Mouse (Mus musculus) T-helper 17 cell (primary cell): Measurements from ENCODE around the gene Zwilch.
"Not testable (repeated sequence)": the region's sequence is repeated elsewhere in the genome, so short reads cannot be mapped to it uniquely, and the experiment has no call there.

ENCODE experiments used
- in situ Hi-C, 2 experiments: fragments of 300-600 bp; cut with MboI, MseI; formaldehyde crosslinking; loops; 1 replicate in 1 of 2; 2 replicates in 1 of 2; pipeline ENCODE4 v1.15.1; 2025; ENCODE audit warnings: high pct_unique_total_duplicates in 2 of 2

Zwilch gene

GRCm38 (mm10) chr9:64172816-64173665 is at the start of gene Zwilch, which contains the start of gene Rpl4:
Zwilch (minus strand) TSS chr9:64173104.
Rpl4 (plus strand) TSS chr9:64173375.
- in situ Hi-C loops, result loop anchor here in 1 of 2 experiments (5.0 kb wide), 1 partner anchor 109 kb away; the partner anchor contains the start of gene Tipin

GRCm38 (mm10) chr9:64222098-64222497 is 49.2 kb upstream of the Zwilch start:
- in situ Hi-C loops, result no loop called here

GRCm38 (mm10) chr9:64221480-64221879 is 48.6 kb upstream of the Zwilch start:
- in situ Hi-C loops, result no loop called here

- in situ Hi-C loops, result no loop called here
Observed at GRCm38 (mm10) chr9:64220603-64221002, 47.7 kb upstream of the Zwilch start.

GRCm38 (mm10) chr9:64219772-64220420 is 47.0 kb upstream of the Zwilch start:
- in situ Hi-C loops, result no loop called here

GRCm38 (mm10) chr9:64219305-64219704 is 46.4 kb upstream of the Zwilch start:
- in situ Hi-C loops, result no loop called here

GRCm38 (mm10) chr9:64217887-64218286 is 45.0 kb upstream of the Zwilch start:
- in situ Hi-C loops, result no loop called here

- in situ Hi-C loops, result no loop called here
Observed at GRCm38 (mm10) chr9:64216641-64217040, 43.7 kb upstream of the Zwilch start.

- in situ Hi-C loops, result no loop called here
Observed at GRCm38 (mm10) chr9:64216090-64216489, 43.2 kb upstream of the Zwilch start.

GRCm38 (mm10) chr9:64214452-64214851 is 41.5 kb upstream of the Zwilch start:
- in situ Hi-C loops, result loop anchor here in 1 of 2 experiments (5.0 kb wide), 1 partner anchor 93 kb away; no protein-coding TSS in a partner anchor

- in situ Hi-C loops, result no loop called here
Observed at GRCm38 (mm10) chr9:64207509-64208084, 34.7 kb upstream of the Zwilch start.

- in situ Hi-C loops, result no loop called here
Observed at GRCm38 (mm10) chr9:64202866-64203265, 30.0 kb upstream of the Zwilch start.

GRCm38 (mm10) chr9:64202331-64202730 is 29.4 kb upstream of the Zwilch start:
- in situ Hi-C loops, result no loop called here

- in situ Hi-C loops, result no loop called here
Observed at GRCm38 (mm10) chr9:64199897-64200296, 27.0 kb upstream of the Zwilch start.

GRCm38 (mm10) chr9:64198763-64199418 is 26.0 kb upstream of the Zwilch start:
- in situ Hi-C loops, result not testable (repeated sequence)

- in situ Hi-C loops, result no loop called here
Observed at GRCm38 (mm10) chr9:64198068-64198762, 25.3 kb upstream of the Zwilch start.

GRCm38 (mm10) chr9:64197524-64197923 is 24.6 kb upstream of the Zwilch start:
- in situ Hi-C loops, result no loop called here

- in situ Hi-C loops, result no loop called here
Observed at GRCm38 (mm10) chr9:64195554-64195953, 22.6 kb upstream of the Zwilch start.

GRCm38 (mm10) chr9:64193879-64194278 is 21.0 kb upstream of the Zwilch start:
- in situ Hi-C loops, result no loop called here

- in situ Hi-C loops, result loop anchor here in 1 of 2 experiments (5.0 kb wide), 1 partner anchor 93 kb away; no protein-coding TSS in a partner anchor
Observed at GRCm38 (mm10) chr9:64184166-64184840, 11.4 kb upstream of the Zwilch start.
